Mouse (Mus musculus) midbrain, postnatal 0 days (tissue): ENCODE measurements at regions not wholly inside any gene's neighbourhood (a gene's known extent, or its start where the extent isn't known, plus 50 kb on each side); places are given as distances from the start of the nearest gene placed in this dataset.

Experiments
- ATAC-seq: fragments of 200-750 bp; cut with Nextera tagmentation; 2 replicates; pipeline ENCODE4 v1.8.0; 2017; ENCODE audit warnings: moderate number of reproducible peaks, mild to moderate bottlenecking, moderate TSS enrichment, moderate library complexity; ENCODE audit not compliant: low FRiP score
- DNase-seq: peaks from one replicate; pipeline ENCODE4 v3.0.0-alpha.2; 2015; ENCODE audit warnings: low spot score
- H3K27ac ChIP-seq: fragments of 300-500 bp; sonication (generic); 2 replicates; pipeline ENCODE4 v1.5.1; 2014; ENCODE audit warnings: low read depth, mild to moderate bottlenecking, low read length, mixed read lengths
- H3K27me3 ChIP-seq: fragments of 300-500 bp; sonication (generic); 2 replicates; pipeline ENCODE4 v1.6.1; 2014; ENCODE audit warnings: low read length, control low read depth, mixed read lengths; ENCODE audit not compliant: insufficient read depth
- H3K36me3 ChIP-seq: fragments of 300-500 bp; sonication (generic); 2 replicates; pipeline ENCODE4 v1.6.1; 2014; ENCODE audit warnings: low read length, control low read depth, mixed read lengths; ENCODE audit not compliant: insufficient read depth
- H3K4me1 ChIP-seq: fragments of 300-500 bp; sonication (generic); 2 replicates; pipeline ENCODE4 v1.6.1; 2014; ENCODE audit warnings: mild to moderate bottlenecking, control low read depth, antibody characterized with exemption, low read length, mixed read lengths; ENCODE audit not compliant: insufficient read depth
- H3K4me2 ChIP-seq: fragments of 300-500 bp; sonication (generic); 2 replicates; pipeline ENCODE4 v1.6.1; 2014; ENCODE audit warnings: low read depth, mild to moderate bottlenecking, low read length, mixed read lengths; ENCODE audit not compliant: poor library complexity, severe bottlenecking
- H3K4me3 ChIP-seq: fragments of 300-500 bp; sonication (generic); 2 replicates; pipeline ENCODE4 v1.5.1; 2014; ENCODE audit warnings: low read depth, mild to moderate bottlenecking, low read length, moderate library complexity
- H3K9ac ChIP-seq: fragments of 300-500 bp; sonication (generic); replicated peaks from 2 replicates; pipeline ENCODE4 v1.6.1; 2014; ENCODE audit warnings: mild to moderate bottlenecking, low read length, moderate library complexity, mixed read lengths; ENCODE audit not compliant: poor library complexity, severe bottlenecking
- H3K9me3 ChIP-seq: fragments of 300-500 bp; sonication (generic); 2 replicates; pipeline ENCODE4 v1.6.1; 2016; ENCODE audit warnings: low read length, control low read depth
- CTCF ChIP-seq: IDR thresholded peaks from 2 replicates; pipeline ENCODE4 v1.5.1; 2016; ENCODE audit warnings: antibody characterized with exemption, mild to moderate bottlenecking
- WGBS: fragments of 180-500 bp; shearing (Covaris S2); extraction: QIAGEN DNeasy Blood & Tissue Kit; methylation state at CpG from one replicate; pipeline ENCODE4 v1.1.7; 2014; 5-methylcytosine and 5-hydroxymethylcytosine counted together

DNA sequence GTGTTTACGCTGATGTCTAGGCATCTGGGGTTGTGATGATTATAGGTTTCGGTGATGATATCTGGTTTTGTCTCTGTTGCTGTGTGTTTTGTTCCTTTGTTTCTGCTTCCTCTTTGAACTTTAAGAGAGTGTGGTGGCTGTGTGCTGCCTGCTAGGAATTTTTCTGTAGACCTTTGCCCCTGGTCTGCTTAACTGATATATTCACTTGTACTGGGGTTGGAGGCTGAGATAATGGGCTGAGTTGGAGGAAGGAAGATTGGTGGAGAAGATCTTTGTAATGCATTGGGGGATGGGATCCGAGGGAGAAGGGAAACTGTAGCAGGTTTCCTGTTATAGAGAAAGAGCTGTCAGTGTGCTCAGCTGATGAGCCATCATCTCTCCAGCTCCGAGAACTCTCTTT is 55.8 kb downstream of the Mid1ip1 start:
- Histone ChIP-seq H3K4me2 (no peak overlapping the region), H3K9me3 (no peaks in the 10 kb centered on the region), H3K27me3 (no peaks in the 10 kb centered on the region), H3K36me3 (no peaks in the 10 kb centered on the region), H3K4me3 (no peak overlapping the region), H3K4me1 (no peaks in the 10 kb centered on the region), H3K27ac (no peak overlapping the region), H3K9ac (no peak overlapping the region)
- no peak for TF ChIP-seq CTCF
- 76% methylated on average over 4 of the region's 4 CpGs for WGBS
- DNase-seq (no peak), ATAC-seq (no peak)

DNA sequence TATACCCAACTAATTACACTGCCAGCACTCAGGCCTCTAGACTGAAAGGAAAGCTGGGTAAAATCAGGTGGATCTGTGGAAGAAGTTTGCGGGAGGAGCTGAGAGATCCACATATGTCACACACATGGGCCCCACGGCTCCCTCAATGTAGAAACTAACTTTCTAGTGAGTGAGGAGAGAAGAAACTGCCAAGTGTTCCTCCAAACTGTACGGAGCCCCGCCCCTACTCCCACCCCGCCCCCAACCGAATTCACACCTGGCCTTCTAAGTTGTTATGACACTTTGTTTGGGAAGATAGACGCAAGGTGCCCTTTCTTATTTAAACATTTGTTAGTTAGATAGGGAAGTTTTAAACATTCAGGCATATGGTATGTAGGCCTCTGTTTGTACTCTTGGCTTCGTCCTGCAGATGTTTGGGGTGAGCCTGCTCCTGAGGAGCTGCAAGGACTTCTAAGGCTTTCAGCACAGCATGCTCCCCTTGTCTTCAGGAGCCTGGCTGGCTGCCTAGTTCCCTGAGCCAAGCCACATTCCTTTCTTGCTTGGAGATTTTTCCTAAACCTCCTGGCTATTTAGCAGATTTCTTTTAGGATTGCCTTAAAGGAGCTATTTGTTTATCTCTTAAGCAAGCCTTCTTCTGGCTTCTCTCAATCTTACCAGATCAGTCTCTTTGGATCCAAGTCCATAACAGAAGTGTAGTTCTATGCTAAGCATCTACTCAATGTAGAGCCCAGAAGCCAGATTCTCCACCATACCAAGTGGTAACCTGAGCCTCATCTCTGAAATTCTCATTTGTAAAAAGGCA is 61.1 kb downstream of the Mid1ip1 start:
- no peak overlapping the region for H3K4me2 ChIP-seq
- no peaks in the 10 kb centered on the region for H3K36me3 ChIP-seq
- H3K9me3 ChIP-seq: no peaks in the 10 kb centered on the region
- no peak for TF ChIP-seq CTCF
- ATAC-seq (no peak), DNase-seq (peak; percentile 3)
- H3K27ac ChIP-seq: no peak overlapping the region
- H3K4me3 ChIP-seq: no peak overlapping the region
- no peaks in the 10 kb centered on the region for H3K4me1 ChIP-seq
- 54% methylated on average over 8 of the region's 8 CpGs for WGBS
- H3K27me3 ChIP-seq: no peaks in the 10 kb centered on the region
- no peak overlapping the region for H3K9ac ChIP-seq

DNA sequence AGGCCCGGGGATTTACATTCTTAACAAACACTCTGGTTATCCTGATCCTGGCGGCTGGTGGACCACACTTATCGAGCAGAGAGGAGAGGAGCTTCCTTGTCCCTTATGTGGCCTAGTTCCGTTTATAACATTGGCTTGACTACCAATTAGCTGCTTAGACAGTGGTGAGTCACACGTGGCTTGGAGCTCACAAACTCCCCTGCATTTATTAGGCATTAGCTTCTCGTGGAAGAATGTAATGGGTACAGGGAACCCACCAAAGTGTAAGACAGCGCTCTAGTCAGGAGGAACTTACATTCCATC is 61.7 kb downstream of the Mid1ip1 start:
- 48% methylated on average over 7 of the region's 7 CpGs for WGBS
- no peak overlapping the region for H3K9ac ChIP-seq
- ATAC-seq (no peak), DNase-seq (no peak)
- H3K9me3 ChIP-seq: no peaks in the 10 kb centered on the region
- TF ChIP-seq CTCF: no peak
- no peaks in the 10 kb centered on the region for H3K4me1 ChIP-seq
- no peaks in the 10 kb centered on the region for H3K27me3 ChIP-seq
- no peak overlapping the region for H3K27ac ChIP-seq
- H3K36me3 ChIP-seq: no peaks in the 10 kb centered on the region
- H3K4me3 ChIP-seq: no peak overlapping the region
- no peak overlapping the region for H3K4me2 ChIP-seq

DNA sequence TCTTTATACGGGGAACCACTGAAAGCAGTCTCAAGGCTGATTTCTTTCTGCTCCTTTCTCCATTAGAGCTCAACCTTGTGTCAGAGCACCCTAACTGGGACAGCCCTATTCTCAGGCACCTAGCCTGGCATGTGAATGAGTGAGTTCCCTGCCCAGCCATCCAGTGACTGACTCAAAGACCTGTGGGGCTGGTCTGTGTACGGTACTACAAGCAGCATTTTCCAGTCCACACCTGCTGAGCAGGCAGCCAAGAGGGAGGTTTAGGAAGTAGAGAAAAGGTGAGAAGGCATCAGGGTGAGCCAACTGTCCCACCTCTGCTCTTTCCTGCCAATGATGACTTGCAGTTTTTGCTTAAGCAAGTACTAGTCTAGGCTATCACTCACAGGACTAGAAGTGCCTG is 63.2 kb downstream of the Mid1ip1 start:
- Histone ChIP-seq H3K27ac (no peak overlapping the region), H3K9ac (no peak overlapping the region), H3K4me2 (no peak overlapping the region), H3K4me1 (no peaks in the 10 kb centered on the region), H3K9me3 (no peaks in the 10 kb centered on the region), H3K27me3 (no peaks in the 10 kb centered on the region), H3K36me3 (no peaks in the 10 kb centered on the region), H3K4me3 (no peak overlapping the region)
- DNase-seq (no peak), ATAC-seq (no peak)
- WGBS: 83% methylated on average over 2 of the region's 2 CpGs
- no peak for TF ChIP-seq CTCF

DNA sequence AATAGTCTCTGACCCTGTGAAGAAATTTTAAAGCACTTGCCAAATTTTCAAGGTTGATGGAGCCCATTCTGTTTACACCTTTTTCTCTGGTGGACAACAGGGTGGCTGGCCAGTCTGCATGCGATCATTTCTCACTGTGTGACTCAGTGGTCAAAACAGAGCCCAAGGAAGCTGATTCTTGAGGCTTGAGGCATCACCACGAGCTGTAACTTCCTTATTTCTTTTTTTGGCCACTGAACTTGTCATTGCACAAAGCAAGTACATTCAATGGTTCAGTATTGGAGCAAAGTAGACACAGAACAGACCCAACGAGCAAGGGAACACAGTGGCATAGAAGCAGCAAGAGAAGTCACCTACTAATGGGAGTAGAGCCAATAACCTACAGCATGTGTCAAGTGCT is 71.5 kb downstream of the Mid1ip1 start:
- H3K27ac ChIP-seq: no peak overlapping the region
- no peaks in the 10 kb centered on the region for H3K27me3 ChIP-seq
- H3K4me3 ChIP-seq: no peak overlapping the region
- DNase-seq (no peak), ATAC-seq (no peak)
- H3K4me2 ChIP-seq: no peak overlapping the region
- no peak for TF ChIP-seq CTCF
- no peaks in the 10 kb centered on the region for H3K4me1 ChIP-seq
- no peaks in the 10 kb centered on the region for H3K9me3 ChIP-seq
- H3K36me3 ChIP-seq: no peaks in the 10 kb centered on the region
- 73% methylated on average over 3 of the region's 3 CpGs for WGBS
- no peak overlapping the region for H3K9ac ChIP-seq

DNA sequence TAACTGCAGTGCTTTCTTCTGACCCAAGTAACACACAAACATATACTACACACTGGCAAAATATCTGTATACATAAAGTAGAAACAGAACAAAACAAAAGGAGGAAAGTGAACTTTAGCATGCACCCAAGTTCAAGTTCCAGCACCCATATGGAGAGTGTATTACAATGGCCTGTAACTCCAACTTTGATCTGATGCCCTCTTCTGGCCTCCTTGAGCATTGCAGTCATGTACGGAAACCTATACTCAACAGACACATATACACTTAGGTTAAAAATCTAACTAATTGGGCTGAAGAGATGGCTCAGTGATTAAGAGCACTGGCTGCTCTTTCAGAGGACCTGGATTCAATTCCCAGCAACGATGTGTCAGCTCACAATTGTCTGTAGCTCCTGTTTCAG is 72.2 kb downstream of the Mid1ip1 start:
- peak; percentile 16; the same call in 1 of the 2 replicates for TF ChIP-seq CTCF
- no peak overlapping the region for H3K9ac ChIP-seq
- ATAC-seq: no peak
- no peaks in the 10 kb centered on the region for H3K27me3 ChIP-seq
- H3K4me3 ChIP-seq: no peak overlapping the region
- H3K9me3 ChIP-seq: no peaks in the 10 kb centered on the region
- H3K36me3 ChIP-seq: no peaks in the 10 kb centered on the region
- H3K4me2 ChIP-seq: no peak overlapping the region
- no peak overlapping the region for H3K27ac ChIP-seq
- no peak for DNase-seq
- WGBS: 83% methylated on average over 2 of the region's 2 CpGs
- H3K4me1 ChIP-seq: no peaks in the 10 kb centered on the region
